Mouse (Mus musculus) adrenal gland, postnatal 0 days (tissue): ENCODE data around the gene Dtl. TPM values are rescaled to one million over a fixed set of nuclear protein-coding genes. Genes with fewer than 3 reads are reported as not detected.

ENCODE experiments used
- polyA plus RNA-seq: library from polyadenylated mRNA; unstranded; fragments of >200 nt; fragmentation: Nextera tagmentation; extraction: Ambion mirVana; gene quantifications from 2 replicates; pipeline ENCODE4 v1.2.1, GENCODE M21; 2015

The Dtl gene
- 9.5 and 13.2 TPM in 2 replicates for polyA plus RNA-seq

GRCm38 (mm10) chr1:191575458-191576247 lies at the start of gene Dtl, which contains the start of gene Ints7:
Gene Dtl (minus strand): TSS chr1:191575544.
Gene Ints7 (plus strand): TSS chr1:191575636.

Other genes starting within 250 kb of the Dtl start
- 7.7 and 12.3 TPM in 2 replicates for gene Tmem206, start 249.6 kb downstream of the Dtl start, polyA plus RNA-seq
- 26.0 and 32.3 TPM in 2 replicates for gene Ppp2r5a, start 172.3 kb downstream of the Dtl start, polyA plus RNA-seq
- 14.7 and 22.7 TPM in 2 replicates for gene Ints7, start 92 bp upstream of the Dtl start, polyA plus RNA-seq
- 18.7 and 26.5 TPM in 2 replicates for gene Lpgat1, start 142.3 kb upstream of the Dtl start, polyA plus RNA-seq
- 7.8 and 11.5 TPM in 2 replicates for gene Nek2, start 245.9 kb upstream of the Dtl start, polyA plus RNA-seq